Mouse (Mus musculus): Measurements from ENCODE around the gene Agtrap. TPM values are rescaled to one million over a fixed set of nuclear protein-coding genes. Genes with fewer than 3 reads are reported as not detected.

Agtrap gene
- 12.6 TPM for polyA plus RNA-seq (2014; fragmentation: Illumina TruSeq; extraction: RNeasy Lipid Tissue Mini Kit (QIAGEN cat#74804))

DNA sequence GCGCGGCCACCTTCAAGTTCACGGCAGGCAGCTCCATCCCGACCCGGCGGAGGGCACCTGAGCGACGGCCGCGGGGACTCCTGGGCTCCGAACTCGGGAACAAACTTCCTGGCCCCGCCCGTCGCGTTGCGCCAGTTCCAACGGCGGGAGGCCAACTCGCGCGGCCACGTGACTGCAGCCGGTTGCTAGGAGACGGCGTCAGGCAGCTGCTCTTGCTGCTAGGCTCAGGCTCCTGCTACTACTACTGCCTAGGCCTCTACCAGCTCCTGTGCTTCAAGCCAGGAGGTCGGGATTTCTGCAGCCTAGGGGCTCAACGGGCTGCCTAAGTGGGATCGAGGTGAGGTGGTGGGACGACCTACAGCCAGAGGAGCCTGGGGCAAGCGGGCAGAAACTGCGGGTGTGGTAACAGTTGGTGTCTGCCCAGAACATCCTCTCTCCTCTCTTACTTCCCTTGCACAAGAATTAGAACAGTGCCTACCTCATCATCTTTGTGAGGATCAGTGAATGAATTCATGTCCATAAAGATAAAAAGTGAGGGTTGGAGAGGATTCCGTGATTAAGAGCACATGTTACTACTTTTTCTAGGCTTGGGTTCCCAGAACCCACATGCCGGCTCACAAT is at the start of gene Agtrap:
TSS of gene Agtrap (minus strand) at position 125 of the 621 bp plus-strand sequence.

DNA sequence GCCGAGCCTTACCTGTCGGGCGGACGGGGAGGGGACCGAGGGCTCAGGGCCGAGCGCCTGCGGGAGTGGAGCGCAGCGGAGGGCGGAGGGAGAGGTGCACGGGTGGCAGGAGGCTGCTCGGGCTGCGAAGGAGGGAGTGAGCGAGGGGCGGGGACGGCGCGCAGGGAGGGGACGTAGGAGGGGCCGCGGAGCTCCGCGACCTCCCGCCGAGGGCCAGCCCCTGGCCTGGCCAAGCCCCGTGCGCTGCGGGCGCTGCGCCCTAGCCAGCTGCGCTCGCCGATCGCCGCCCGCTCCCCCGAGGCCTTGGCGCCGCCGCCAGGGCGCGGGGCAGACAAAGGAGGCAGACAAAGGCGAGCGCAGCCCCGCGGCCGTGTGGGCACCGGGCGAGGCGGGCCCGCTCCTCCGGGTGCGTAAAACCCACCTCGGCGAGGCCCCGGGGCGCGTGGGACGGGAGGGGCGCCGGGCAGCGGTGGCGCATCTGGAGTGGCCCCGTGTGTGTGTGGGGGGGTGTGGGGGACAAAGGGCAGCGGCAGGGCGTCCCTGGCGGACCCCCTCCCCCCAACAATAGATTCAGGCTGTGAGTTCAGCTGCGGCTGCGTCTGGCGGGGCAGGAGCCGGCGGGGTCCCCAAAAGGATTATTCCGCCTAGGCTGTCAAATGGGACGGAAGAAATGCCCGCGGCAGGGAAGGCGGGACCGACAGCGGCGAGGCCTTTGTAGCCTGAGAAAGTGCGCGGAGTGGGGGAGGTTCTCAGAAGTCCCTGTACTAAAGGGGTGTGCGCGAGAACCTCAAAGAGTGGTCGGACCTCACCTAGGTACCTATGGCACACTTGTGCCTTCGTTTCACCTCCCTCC is 43.0 kb upstream of the Agtrap start, which contains the start of gene Draxin:
TSS of gene Draxin (minus strand) at position 138 of the 853 bp plus-strand sequence.

DNA sequence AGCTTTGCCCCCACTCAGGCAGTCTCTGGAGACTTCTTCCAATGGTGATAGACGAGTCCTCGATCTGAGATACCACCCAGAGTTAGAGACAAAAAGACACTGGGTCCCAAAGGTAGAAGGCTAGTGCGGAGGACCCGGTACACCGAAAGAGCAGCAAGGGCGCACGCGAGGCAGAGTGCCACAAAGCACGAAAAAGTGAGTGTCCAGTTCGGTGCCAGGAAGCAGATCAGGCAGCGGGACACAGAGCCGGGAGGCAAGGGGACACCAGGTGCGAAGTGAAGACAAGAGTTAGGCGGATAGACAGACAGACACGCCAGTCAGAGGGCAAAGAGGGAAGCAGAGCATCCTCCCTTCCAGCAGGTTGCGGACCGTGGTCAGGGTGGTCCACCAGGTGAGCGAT is 42.3 kb upstream of the Agtrap start, which contains the start of gene Mad2l2:
TSS of gene Mad2l2 (plus strand) at position 252 of the 400 bp plus-strand sequence.

DNA sequence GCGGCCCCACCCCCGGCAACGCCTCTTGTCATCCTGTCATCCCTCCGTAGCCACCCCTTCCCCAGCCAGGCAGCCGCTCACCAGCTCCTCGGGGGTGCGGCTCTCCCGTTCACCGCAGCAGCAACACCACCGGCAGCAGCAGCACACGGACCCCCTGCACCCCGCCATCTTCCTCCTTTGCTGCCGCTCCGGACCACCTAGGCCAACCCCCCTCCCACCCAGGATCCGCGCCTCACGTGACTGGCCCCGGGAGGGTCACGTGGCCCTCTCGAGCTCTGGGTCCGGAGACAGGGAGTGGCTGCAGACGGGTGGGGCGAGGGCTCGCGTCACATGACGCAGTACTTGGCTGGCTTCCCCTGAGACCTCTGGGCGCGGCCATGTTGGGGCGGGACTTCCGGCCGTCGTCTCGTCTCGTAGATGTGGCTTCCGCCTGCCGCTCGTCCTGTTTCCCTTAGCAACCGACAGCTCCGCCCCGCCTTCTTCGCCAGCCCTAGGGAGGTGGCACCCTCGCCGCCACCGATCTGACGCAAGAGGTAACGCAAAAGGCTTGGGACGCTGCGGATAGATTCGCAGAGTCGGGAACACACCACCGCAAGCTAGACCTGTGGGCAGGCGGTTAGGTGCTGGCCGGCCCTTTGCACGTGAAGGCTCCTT is 49.1 kb downstream of the Agtrap start, which contains the start of the genes Clcn6 and Mthfr:
TSS of gene Clcn6 (minus strand) at position 222 of the 654 bp plus-strand sequence.
TSS of gene Mthfr (plus strand) at position 478 of the 654 bp plus-strand sequence.

Other genes with a start within 250 kb of the Agtrap start
- gene Zfp933, start 239.7 kb downstream of the Agtrap start, polyA plus RNA-seq (2014; fragmentation: Illumina TruSeq; extraction: RNeasy Lipid Tissue Mini Kit (QIAGEN cat#74804)), result 39.9 TPM
- not detected for gene Miip, start 219.2 kb downstream of the Agtrap start, polyA plus RNA-seq (2014; fragmentation: Illumina TruSeq; extraction: RNeasy Lipid Tissue Mini Kit (QIAGEN cat#74804))
- gene Fv1, start 219.1 kb downstream of the Agtrap start, polyA plus RNA-seq (2014; fragmentation: Illumina TruSeq; extraction: RNeasy Lipid Tissue Mini Kit (QIAGEN cat#74804)), result 7.5 TPM
- 11.8 TPM for gene Mfn2, start 183.3 kb downstream of the Agtrap start, polyA plus RNA-seq (2014; fragmentation: Illumina TruSeq; extraction: RNeasy Lipid Tissue Mini Kit (QIAGEN cat#74804))
- 3.3 TPM for gene Plod1, start 151.3 kb downstream of the Agtrap start, polyA plus RNA-seq (2014; fragmentation: Illumina TruSeq; extraction: RNeasy Lipid Tissue Mini Kit (QIAGEN cat#74804))
- gene 2510039O18Rik, start 147.1 kb downstream of the Agtrap start, polyA plus RNA-seq (2014; fragmentation: Illumina TruSeq; extraction: RNeasy Lipid Tissue Mini Kit (QIAGEN cat#74804)), result 10.2 TPM
- gene Nppb, start 102.2 kb downstream of the Agtrap start, polyA plus RNA-seq (2014; fragmentation: Illumina TruSeq; extraction: RNeasy Lipid Tissue Mini Kit (QIAGEN cat#74804)), result not detected
- not detected for gene Nppa, start 87.3 kb downstream of the Agtrap start, polyA plus RNA-seq (2014; fragmentation: Illumina TruSeq; extraction: RNeasy Lipid Tissue Mini Kit (QIAGEN cat#74804))
- 3.2 TPM for gene Clcn6, start 49.2 kb downstream of the Agtrap start, polyA plus RNA-seq (2014; fragmentation: Illumina TruSeq; extraction: RNeasy Lipid Tissue Mini Kit (QIAGEN cat#74804))
- gene Mthfr, start 49.0 kb downstream of the Agtrap start, polyA plus RNA-seq (2014; fragmentation: Illumina TruSeq; extraction: RNeasy Lipid Tissue Mini Kit (QIAGEN cat#74804)), result 2.0 TPM
- gene Mad2l2, start 42.4 kb upstream of the Agtrap start, polyA plus RNA-seq (2014; fragmentation: Illumina TruSeq; extraction: RNeasy Lipid Tissue Mini Kit (QIAGEN cat#74804)), result 2.3 TPM
- not detected for gene Draxin, start 42.7 kb upstream of the Agtrap start, polyA plus RNA-seq (2014; fragmentation: Illumina TruSeq; extraction: RNeasy Lipid Tissue Mini Kit (QIAGEN cat#74804))
- 0.43 TPM for gene Fbxo6, start 64.1 kb upstream of the Agtrap start, polyA plus RNA-seq (2014; fragmentation: Illumina TruSeq; extraction: RNeasy Lipid Tissue Mini Kit (QIAGEN cat#74804))
- gene Fbxo44, start 72.5 kb upstream of the Agtrap start, polyA plus RNA-seq (2014; fragmentation: Illumina TruSeq; extraction: RNeasy Lipid Tissue Mini Kit (QIAGEN cat#74804)), result 0.97 TPM
- not detected for gene Fbxo2, start 72.6 kb upstream of the Agtrap start, polyA plus RNA-seq (2014; fragmentation: Illumina TruSeq; extraction: RNeasy Lipid Tissue Mini Kit (QIAGEN cat#74804))
- not detected for gene Disp3, start 199.9 kb upstream of the Agtrap start, polyA plus RNA-seq (2014; fragmentation: Illumina TruSeq; extraction: RNeasy Lipid Tissue Mini Kit (QIAGEN cat#74804))